Mouse (Mus musculus): Measurements from ENCODE around the gene Plxdc2.

Gene Plxdc2

GRCm38 (mm10) chr2:16414340-16414976, 58.4 kb downstream of the Plxdc2 start:
- no peak for DNase-seq

- DNase-seq: no peak
Measured at GRCm38 (mm10) chr2:16439030-16439429, 82.9 kb downstream of the Plxdc2 start.

GRCm38 (mm10) chr2:16442643-16443042, 86.5 kb downstream of the Plxdc2 start:
- peak; percentile 32 for DNase-seq

GRCm38 (mm10) chr2:16447936-16448335, 91.8 kb downstream of the Plxdc2 start:
- no peak for DNase-seq

GRCm38 (mm10) chr2:16450838-16451665, 94.9 kb downstream of the Plxdc2 start:
- peak; percentile 75 for DNase-seq

DNA sequence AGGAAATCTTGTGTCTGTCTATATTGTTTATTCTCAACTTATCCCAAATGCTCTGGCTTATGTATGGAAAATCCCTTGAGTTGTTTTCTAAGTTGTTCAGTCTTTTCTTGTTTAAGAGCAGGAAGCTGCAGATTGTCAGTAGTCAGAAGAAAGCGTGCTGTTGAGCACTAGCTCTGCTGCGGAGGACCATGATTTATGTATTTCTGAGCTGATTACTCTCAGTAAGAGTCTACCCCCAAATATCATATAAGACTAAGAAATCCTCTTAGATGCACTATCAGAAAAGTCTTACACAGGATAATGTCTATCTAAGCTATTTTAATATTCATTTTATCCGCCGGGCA, 95.5 kb downstream of the Plxdc2 start:
- no peak for DNase-seq

DNA sequence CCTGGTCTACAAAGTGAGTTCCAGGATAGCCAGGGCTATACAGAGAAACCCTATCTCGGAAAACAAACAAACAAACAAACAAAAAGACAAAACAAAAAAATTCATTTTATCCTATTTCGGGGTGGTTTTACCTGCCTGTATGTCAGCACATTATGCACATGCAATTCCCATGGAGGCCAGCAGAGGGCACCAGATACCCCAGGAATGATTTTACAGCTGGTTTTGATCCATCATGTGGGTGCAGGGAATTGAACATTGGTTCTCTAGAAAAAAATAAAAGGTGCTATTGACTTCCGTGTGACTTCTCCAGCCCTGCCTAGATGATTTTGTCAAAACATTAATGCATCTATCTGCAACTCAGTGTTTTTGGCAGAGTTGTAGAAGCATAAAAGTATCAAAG, 96.0 kb downstream of the Plxdc2 start:
- no peak for DNase-seq

- no peak for DNase-seq
Measured at GRCm38 (mm10) chr2:16456264-16456780, 100.2 kb downstream of the Plxdc2 start.

GRCm38 (mm10) chr2:16459490-16459889, 103.4 kb downstream of the Plxdc2 start:
- DNase-seq: no peak

DNA sequence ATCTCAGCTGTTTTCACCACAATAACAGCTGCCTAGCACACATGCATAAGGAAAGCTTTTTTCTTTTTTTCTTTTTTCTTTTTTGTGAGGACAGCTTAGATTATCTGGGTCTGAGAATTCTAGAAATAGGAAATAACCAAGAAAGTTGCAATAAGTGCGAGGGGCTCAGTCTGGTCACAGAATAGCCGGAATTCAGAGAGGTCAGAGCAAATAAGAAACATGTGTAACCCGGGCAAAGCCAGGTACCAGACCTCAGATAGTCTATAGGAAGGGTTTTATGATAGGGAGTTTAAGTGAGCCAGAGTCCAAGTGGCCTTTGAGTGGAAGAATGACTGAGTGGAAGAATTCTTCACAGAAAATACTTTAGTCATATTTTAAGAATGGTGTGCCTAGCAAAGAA, 114.0 kb downstream of the Plxdc2 start:
- DNase-seq: no peak

GRCm38 (mm10) chr2:16483943-16484342, 127.8 kb downstream of the Plxdc2 start:
- no peak for DNase-seq

- no peak for DNase-seq
Measured at GRCm38 (mm10) chr2:16485970-16486369, 129.9 kb downstream of the Plxdc2 start.

DNA sequence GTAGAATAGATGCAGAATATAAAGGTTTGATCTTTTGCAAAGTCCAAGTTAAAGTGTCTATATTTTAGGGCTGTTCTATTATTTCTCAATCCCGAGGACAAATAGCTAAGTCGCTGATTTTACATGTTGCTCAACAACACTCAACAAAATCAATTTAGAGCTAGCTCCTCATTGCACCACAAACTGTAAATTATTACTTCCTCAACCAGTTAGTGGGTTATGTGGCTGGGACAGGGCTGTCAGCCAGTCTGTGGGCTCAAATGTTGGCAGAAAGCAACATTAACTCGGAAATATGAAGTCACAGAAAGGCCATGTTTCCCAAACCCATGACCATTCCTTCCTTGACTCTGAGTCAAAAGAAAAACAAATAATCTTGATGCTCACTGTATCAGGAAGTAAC, 135.1 kb downstream of the Plxdc2 start:
- DNase-seq: peak; percentile 29

GRCm38 (mm10) chr2:16502843-16503242, 146.7 kb downstream of the Plxdc2 start:
- DNase-seq: no peak

DNA sequence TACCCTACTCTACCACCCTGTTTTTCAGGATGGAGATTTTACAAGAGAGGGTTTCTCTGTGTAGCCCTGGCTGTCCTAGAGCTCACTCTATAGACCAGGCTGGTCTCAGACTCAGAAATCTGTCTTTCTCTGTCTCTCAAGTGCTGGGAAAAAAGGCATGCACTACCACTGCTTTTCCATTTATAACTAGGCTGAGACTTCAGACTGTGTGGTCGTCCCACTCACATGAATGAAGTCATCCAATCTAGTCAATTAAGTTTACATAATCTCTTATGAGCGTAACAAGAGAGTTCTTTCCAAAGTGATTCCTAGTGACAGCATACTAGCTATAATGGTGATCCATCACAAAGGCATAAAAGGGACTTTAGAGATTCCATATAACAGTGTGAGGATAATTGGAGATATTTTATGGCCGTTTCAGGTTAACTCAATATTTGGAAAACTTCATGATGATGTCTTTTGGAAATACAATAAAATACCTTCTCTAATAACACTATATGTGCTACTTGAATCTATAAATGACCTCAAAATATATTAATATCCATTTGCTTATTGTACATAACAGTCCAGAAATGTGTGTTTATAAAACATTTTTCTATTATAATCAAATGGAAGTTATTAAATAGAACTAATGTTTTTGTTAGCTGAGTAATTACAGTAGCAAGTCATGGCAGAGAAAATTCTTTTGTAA, 151.6 kb downstream of the Plxdc2 start:
- DNase-seq: no peak

GRCm38 (mm10) chr2:16518148-16518547, 162.0 kb downstream of the Plxdc2 start:
- DNase-seq: no peak

GRCm38 (mm10) chr2:16523427-16523826, 167.3 kb downstream of the Plxdc2 start:
- no peak for DNase-seq

DNA sequence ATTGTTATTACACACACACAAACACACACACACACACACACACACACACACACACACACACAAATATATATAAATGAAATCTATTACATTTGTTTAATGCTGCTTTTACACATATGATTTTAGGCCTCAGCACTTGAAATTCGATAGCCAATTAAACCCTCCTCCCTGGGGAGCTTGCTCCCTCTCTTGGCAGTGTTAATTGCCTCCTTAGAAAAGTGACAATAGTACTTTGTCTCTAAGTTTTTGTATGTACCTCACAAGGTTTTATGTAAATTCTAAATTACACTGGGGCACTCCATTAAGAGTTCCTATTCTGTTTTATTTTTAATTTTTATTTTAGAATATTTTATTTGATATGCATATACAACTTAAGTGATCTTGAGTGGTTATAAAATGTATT, 176.1 kb downstream of the Plxdc2 start:
- no peak for DNase-seq

DNA sequence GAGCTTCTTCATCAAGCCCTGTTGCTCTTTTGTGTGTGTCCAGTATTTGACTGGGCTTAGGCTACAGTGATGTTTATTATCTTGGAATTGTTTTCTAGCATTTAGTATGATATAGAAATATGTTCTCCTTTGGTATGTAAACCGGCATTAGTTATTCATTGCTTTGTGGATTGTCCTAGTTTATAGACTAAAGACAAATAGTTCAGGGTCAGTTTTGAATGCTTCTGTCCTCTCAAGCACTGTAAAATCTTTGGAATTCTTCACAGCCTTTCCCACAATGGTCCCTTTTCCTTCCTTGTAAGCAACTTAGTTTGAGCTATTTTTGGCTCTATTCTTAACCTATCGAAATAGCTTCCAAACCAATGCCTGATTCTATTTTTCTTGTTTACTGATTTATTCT, 178.5 kb downstream of the Plxdc2 start:
- DNase-seq: no peak

DNA sequence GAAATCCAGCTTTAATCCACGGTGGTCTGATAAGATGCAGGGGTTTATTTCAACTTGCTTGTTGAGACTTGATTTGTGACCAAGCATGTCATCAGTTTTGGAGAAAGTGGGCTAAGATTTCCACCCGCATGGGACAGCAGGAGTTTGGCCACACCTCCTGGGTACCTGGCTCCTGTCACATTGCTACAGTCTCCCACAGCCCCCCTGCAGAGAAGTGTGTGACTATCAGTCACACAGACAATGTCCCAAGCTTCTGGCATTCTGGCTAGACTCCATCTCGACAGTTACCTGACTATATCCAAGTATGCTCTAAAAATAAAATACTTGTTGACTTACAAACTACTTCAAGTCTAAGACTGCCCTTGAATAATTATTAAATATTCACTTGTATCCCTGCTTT, 185.1 kb downstream of the Plxdc2 start:
- DNase-seq: no peak

DNA sequence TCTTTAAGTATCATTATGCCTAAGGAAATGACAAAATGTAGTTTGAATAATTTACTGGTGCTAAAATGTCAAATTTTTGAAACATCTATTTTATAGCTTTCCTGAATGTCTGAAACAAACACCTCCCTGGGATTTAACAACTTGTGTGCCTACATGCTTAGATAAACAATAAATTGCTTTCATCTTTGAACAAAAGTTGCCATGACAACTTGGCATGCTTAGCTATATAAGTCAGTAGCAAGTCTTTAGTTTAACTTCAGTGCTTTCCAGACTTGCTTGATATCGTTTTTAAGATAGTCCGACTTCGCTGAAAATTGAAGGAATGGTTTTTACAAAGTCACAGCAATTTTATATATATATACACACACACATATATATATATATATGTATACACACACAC, 189.1 kb downstream of the Plxdc2 start:
- DNase-seq: no peak

DNA sequence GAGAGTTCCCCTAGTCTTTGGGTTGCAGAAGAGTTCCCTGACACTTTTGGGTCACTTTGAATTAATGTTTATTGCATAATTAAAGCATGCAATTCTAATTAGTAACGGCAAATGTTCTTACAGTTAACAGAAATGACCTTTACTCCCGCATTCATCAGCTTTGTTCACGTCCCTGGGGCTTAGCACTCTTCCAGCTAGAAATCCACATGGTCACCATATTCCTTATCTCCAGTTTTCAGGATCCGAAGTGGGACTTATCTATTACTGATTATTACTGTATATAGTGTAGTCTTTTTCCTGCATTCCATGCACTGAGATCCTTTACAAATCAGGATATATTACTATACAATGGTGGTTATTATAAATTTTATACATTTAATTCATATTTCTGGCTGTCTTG, 203.2 kb downstream of the Plxdc2 start:
- no peak for DNase-seq

DNA sequence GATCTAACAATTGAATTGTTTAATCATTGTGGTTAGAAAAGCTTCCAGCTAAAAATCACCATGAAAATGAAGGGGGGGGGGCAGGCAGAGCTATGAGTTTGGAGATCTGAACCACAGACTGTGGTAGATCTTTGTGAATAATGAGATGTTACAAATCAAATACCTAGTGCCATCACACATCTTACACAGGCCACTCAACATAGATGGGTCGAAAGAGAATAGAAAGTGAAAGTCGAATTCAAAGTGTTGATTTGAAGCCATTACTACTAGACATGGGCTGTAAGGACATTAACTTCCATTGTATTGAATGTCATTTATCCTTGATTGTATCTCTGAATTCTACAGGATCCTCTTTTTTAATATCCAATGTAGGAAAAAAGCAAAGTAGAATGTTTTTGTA, 212.2 kb downstream of the Plxdc2 start:
- DNase-seq: no peak

Measured in kidney, postnatal 14 days (tissue).